Mouse (Mus musculus): ENCODE measurements around the gene Dlg4.
"Not testable (repeated sequence)": the region's sequence is repeated elsewhere in the genome, so short reads cannot be mapped to it uniquely, and the experiment has no call there.

Gene Dlg4

GRCm38 (mm10) chr11:69996161-69997061, 20.3 kb upstream of the Dlg4 start:
- DNase-seq (ENCODE audit: extremely low spot score): no peak

GRCm38 (mm10) chr11:69997070-69997509, 19.7 kb upstream of the Dlg4 start:
- DNase-seq (ENCODE audit: extremely low spot score): peak; percentile 94

GRCm38 (mm10) chr11:69998567-69999491, 17.9 kb upstream of the Dlg4 start:
- DNase-seq (ENCODE audit: extremely low spot score): no peak

GRCm38 (mm10) chr11:69999666-70000065, 17.1 kb upstream of the Dlg4 start:
- DNase-seq (ENCODE audit: extremely low spot score): no peak

- peak; percentile 94 for DNase-seq (ENCODE audit: extremely low spot score)
These were observed 16.3 kb upstream of the Dlg4 start, which contains the start of gene Dvl2 for GRCm38 (mm10) chr11:70000396-70000898. TSS of gene Dvl2 (plus strand) at chr11:70000595.

GRCm38 (mm10) chr11:70001159-70001558, 15.6 kb upstream of the Dlg4 start:
- no peak for DNase-seq (ENCODE audit: extremely low spot score)

- DNase-seq (ENCODE audit: extremely low spot score): no peak
These were observed 14.9 kb upstream of the Dlg4 start for GRCm38 (mm10) chr11:70001865-70002264.

GRCm38 (mm10) chr11:70002471-70002870, 14.3 kb upstream of the Dlg4 start:
- no peak for DNase-seq (ENCODE audit: extremely low spot score)

- DNase-seq (ENCODE audit: extremely low spot score): no peak
These were observed 11.2 kb upstream of the Dlg4 start for GRCm38 (mm10) chr11:70005521-70005920.

- DNase-seq (ENCODE audit: extremely low spot score): no peak
These were observed 6.7 kb upstream of the Dlg4 start for GRCm38 (mm10) chr11:70010033-70010432.

- DNase-seq (ENCODE audit: extremely low spot score): no peak
These were observed 6.2 kb upstream of the Dlg4 start for GRCm38 (mm10) chr11:70010548-70010947.

GRCm38 (mm10) chr11:70010961-70011360, 5.8 kb upstream of the Dlg4 start:
- DNase-seq (ENCODE audit: extremely low spot score): no peak

GRCm38 (mm10) chr11:70012931-70013330, 3.8 kb upstream of the Dlg4 start:
- no peak for DNase-seq (ENCODE audit: extremely low spot score)

- no peak for DNase-seq (ENCODE audit: extremely low spot score)
These were observed 3.3 kb upstream of the Dlg4 start for GRCm38 (mm10) chr11:70013408-70013807.

- DNase-seq (ENCODE audit: extremely low spot score): no peak
These were observed 2.7 kb upstream of the Dlg4 start for GRCm38 (mm10) chr11:70014051-70014450.

- peak; percentile 85 for DNase-seq (ENCODE audit: extremely low spot score)
These were observed 1.7 kb upstream of the Dlg4 start, which contains the start of gene Acadvl for GRCm38 (mm10) chr11:70014880-70015558. TSS of gene Acadvl (minus strand) at chr11:70015411.

- DNase-seq (ENCODE audit: extremely low spot score): no peak
These were observed 1.1 kb upstream of the Dlg4 start for GRCm38 (mm10) chr11:70015677-70016076.

- not testable (repeated sequence) for DNase-seq (ENCODE audit: extremely low spot score)
These were observed 565 bp upstream of the Dlg4 start for GRCm38 (mm10) chr11:70016177-70016576.

GRCm38 (mm10) chr11:70017199-70017767, 541 bp downstream of the Dlg4 start:
- no peak for DNase-seq (ENCODE audit: extremely low spot score)

- DNase-seq (ENCODE audit: extremely low spot score): peak; percentile 81
These were observed 1.6 kb downstream of the Dlg4 start for GRCm38 (mm10) chr11:70018131-70018990.
